Mouse (Mus musculus): Measurements from ENCODE around the gene Il20ra. TPM values are rescaled to one million over a fixed set of nuclear protein-coding genes. Genes with fewer than 3 reads are reported as not detected.
"Not testable (repeated sequence)": the region's sequence is repeated elsewhere in the genome, so short reads cannot be mapped to it uniquely, and the experiment has no call there.

Il20ra gene
- polyA plus RNA-seq, 1 experiment from 2014 or later: not detected

DNA sequence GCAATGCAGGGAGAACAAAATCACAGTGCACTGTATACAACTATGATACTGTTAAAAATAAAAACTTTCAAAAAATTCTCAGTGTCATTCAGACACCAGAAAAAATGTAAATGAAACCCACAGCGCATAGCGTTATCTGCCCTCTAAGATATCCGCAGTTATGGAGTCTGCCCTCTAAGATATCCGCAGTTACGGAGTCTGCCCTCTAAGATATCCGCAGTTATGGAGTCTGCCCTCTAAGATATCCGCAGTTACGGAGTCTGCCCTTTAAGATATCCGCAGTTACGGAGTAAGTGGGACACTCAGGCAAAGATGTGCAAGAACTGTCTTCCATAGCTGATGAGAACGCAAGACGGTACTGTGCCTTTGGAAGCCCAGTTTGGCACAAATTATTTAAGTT, 4.6 kb upstream of the Il20ra start:
- Histone ChIP-seq H3K36me3 (no peaks in the 10 kb centered on the region), H3K9ac (no peak overlapping the region), H3K4me1 (replicated peaks) (peaks cover 19% of the 10 kb centered on the region), H3K9me3 (replicated peaks) (no peaks in the 10 kb centered on the region), H3K4me3 (no peak overlapping the region), H3K27ac (ENCODE audit: poor library complexity, severe bottlenecking) (no peak overlapping the region), H3K27me3 (replicated peaks) (peaks cover 14% of the 10 kb centered on the region; the same call in 1 of the 2 replicates), H3K4me2 (no peak overlapping the region)
- no peak for ATAC-seq (ENCODE audit: insufficient number of reproducible peaks, low FRiP score)
- WGBS: 46% methylated on average over 12 of the region's 12 CpGs

DNA sequence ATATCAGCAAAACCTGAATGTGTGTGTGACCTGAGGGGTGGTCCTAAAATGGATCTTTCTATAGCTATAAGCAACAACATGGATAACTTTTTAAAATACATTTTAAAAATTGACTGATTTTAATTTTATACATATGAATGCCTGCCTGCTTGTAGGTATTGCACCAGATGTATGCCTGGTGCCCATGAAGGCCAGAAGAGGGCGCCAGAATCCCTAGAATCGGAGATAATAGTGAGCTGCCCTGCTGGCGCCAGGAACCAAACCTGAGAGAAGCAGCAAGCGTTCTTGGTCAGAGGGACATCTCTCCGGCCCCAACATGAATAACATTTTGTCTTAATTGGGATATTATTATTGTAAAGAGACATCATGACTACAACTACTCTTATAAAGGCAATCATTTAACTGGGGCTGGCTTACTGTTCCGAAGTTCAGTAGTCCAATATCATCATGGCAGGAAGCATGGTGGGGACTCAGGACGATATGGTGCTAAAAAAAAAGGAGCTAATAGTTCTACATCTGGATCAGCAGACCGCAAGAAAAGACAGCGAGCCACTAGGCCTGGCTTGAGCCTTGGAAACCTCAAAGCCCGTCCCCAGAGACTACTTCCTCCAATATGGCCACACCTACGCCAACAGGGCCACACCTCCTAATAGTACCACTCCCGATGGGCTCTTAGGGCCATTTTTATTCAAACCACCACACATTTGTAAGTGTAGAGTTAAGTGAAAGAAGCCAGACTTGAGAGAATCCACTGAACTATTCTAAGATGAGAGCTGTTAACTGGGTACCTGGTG, 3.9 kb upstream of the Il20ra start:
- Histone ChIP-seq H3K36me3 (no peaks in the 10 kb centered on the region), H3K4me3 (no peak overlapping the region), H3K4me1 (replicated peaks) (peaks cover 13% of the 10 kb centered on the region; the same call in 1 of the 2 replicates), H3K9me3 (replicated peaks) (no peaks in the 10 kb centered on the region), H3K27ac (ENCODE audit: poor library complexity, severe bottlenecking) (no peak overlapping the region), H3K27me3 (replicated peaks) (peaks cover 16% of the 10 kb centered on the region; the same call in 1 of the 2 replicates), H3K4me2 (no peak overlapping the region), H3K9ac (no peak overlapping the region)
- ATAC-seq (ENCODE audit: insufficient number of reproducible peaks, low FRiP score): no peak
- 48% methylated on average over 12 of the region's 12 CpGs for WGBS

DNA sequence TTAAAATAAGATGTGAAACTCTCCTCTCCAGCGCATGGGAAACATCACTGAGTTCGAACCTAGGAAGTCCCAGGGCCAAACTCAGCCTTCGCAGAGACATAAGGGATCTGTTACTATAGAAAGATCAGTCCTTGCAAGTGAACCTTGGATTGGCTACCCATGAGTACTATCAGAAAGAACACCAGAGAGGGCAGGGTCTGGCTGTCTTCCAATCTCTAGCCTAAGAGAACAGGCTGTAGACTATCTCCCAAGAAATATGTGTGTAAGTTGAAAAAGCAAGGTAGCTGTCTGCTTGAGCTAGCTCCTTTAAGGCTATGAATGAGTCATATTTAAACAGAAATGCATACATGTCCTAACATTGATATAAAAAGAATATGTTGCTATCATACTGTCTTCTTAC, 1.4 kb upstream of the Il20ra start:
- H3K27me3 ChIP-seq (replicated peaks): peaks cover 26% of the 10 kb centered on the region; the same call in 1 of the 2 replicates
- no peaks in the 10 kb centered on the region for H3K9me3 ChIP-seq (replicated peaks)
- H3K27ac ChIP-seq (ENCODE audit: poor library complexity, severe bottlenecking): no peak overlapping the region
- no peak overlapping the region for H3K9ac ChIP-seq
- no peak overlapping the region for H3K4me2 ChIP-seq
- no peak overlapping the region for H3K4me3 ChIP-seq
- peaks cover 13% of the 10 kb centered on the region; the same call in 1 of the 2 replicates for H3K4me1 ChIP-seq (replicated peaks)
- 56% methylated on average over 3 of the region's 3 CpGs for WGBS
- no peaks in the 10 kb centered on the region for H3K36me3 ChIP-seq
- no peak for ATAC-seq (ENCODE audit: insufficient number of reproducible peaks, low FRiP score)

DNA sequence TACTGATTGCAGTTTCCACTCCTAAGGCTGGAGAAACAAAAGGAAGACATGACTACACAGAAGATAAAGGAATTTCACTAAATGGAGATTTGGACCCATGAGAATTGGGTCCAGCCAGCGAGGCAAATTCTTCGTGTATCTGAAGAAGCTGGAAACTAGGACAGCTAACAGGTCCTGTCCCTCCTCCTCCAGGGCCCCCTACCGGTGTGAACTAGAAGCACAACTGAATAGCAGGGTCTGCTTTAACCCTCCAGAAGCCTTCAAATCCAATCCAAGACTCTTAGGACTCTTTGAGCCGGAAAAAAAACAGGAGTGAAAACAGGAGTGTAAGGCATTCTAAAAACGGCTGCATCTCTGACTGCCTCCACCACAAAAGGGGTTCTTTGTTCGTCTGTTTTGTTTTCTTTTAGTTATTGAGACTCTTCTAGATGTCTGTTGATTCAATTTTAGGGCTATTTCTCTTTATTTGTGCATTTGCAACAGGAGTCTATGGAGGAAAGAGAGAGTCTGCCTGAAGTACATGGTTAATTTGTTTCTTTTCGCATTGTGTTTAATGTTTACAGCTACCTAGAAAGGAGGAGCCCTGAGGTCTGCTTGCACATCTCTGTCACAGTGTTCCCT, 709 bp upstream of the Il20ra start:
- WGBS: 39% methylated on average over 7 of the region's 7 CpGs

DNA sequence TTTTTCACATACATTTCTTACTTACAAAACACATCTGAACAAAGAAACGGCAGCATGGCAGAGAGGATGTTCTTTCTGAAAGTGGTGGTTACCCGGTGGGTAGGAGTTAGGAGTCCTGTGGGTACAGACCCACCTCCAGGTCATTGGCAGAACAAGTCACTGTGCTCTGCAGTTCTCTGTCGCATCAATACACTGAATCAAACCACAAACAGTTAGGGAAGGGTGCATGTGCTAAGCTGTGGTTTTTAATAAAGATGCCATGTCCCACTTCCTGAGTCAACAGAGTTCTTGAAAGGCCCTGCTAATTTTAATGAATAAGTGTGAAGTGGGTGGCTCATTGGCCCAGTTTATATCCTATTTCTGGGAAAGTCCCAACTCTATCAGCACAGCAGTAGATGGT, 6.3 kb downstream of the Il20ra start:
- 75% methylated on average over 3 of the region's 3 CpGs for WGBS
- Histone ChIP-seq H3K36me3 (no peaks in the 10 kb centered on the region), H3K4me2 (no peak overlapping the region), H3K9me3 (replicated peaks) (no peaks in the 10 kb centered on the region), H3K4me1 (replicated peaks) (peaks cover 6% of the 10 kb centered on the region), H3K27me3 (replicated peaks) (peaks cover 48% of the 10 kb centered on the region), H3K27ac (ENCODE audit: poor library complexity, severe bottlenecking) (no peak overlapping the region), H3K4me3 (no peak overlapping the region), H3K9ac (no peak overlapping the region)
- no peak for ATAC-seq (ENCODE audit: insufficient number of reproducible peaks, low FRiP score)

More for the DNA sequence above, 709 bp upstream of the Il20ra start:
- Histone ChIP-seq H3K9me3 (replicated peaks) (no peaks in the 10 kb centered on the region), H3K27me3 (replicated peaks) (peaks cover 29% of the 10 kb centered on the region), H3K36me3 (no peaks in the 10 kb centered on the region), H3K4me2 (no peak overlapping the region), H3K27ac (ENCODE audit: poor library complexity, severe bottlenecking) (no peak overlapping the region), H3K4me1 (replicated peaks) (peaks cover 18% of the 10 kb centered on the region), H3K9ac (no peak overlapping the region), H3K4me3 (no peak overlapping the region)
- no peak for ATAC-seq (ENCODE audit: insufficient number of reproducible peaks, low FRiP score)

DNA sequence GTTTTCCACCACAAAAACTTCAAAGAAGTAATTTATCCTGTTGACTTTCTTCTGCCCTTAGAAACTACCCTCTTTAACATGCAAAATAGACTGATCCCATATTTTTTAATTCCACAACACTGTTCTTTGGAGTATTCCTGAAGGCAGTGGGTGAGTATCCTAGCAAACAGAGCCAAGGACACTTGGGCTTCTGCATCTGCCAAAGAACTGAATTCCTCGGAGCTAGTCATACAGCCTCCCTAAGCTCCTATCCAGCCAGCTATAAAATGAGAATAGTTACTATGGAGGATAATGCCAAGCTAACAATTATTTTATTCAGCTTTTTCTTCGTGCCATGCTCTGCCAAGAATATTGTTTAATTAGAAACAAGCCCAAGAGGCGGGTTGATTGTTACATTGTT, 9.9 kb downstream of the Il20ra start:
- no peak overlapping the region for H3K4me2 ChIP-seq
- H3K4me3 ChIP-seq: no peak overlapping the region
- no peak overlapping the region for H3K9ac ChIP-seq
- H3K36me3 ChIP-seq: no peaks in the 10 kb centered on the region
- H3K9me3 ChIP-seq (replicated peaks): no peaks in the 10 kb centered on the region
- no peaks in the 10 kb centered on the region for H3K4me1 ChIP-seq (replicated peaks)
- no peak overlapping the region for H3K27ac ChIP-seq (ENCODE audit: poor library complexity, severe bottlenecking)
- no peak for ATAC-seq (ENCODE audit: insufficient number of reproducible peaks, low FRiP score)
- H3K27me3 ChIP-seq (replicated peaks): peaks cover 30% of the 10 kb centered on the region
- WGBS: 65% methylated on average over 3 of the region's 3 CpGs

DNA sequence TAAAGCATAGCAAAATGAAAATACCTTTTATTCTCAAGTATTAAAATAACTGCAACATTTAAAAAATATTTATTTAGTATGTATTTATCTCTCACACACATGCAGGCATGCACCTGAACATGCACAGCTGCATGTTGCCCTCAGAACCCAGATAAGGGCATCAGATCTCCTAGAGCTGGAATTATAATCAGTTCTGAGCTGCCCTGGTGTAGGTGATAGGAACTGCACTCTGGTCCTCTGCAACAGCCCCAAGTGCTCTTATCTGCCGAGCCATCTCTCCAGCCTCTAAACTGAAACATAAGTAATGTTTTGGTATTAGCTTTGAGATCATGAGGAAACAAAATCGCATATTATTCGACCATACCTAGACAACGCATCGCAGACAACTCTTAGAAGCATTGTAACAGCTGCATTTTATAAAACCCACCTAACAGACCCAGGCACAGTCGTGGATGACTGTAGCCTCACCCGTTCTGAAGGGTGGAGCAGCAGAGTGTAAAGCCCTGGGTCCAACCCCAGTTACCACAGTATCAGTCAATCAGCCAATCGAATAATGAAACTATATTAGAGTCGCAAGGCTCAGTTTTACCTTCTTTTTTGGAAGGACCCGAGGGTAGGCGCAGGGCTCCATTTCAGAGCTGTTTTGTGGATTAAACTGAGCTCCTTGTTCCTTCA, 11.9 kb downstream of the Il20ra start:
- Histone ChIP-seq H3K4me3 (no peak overlapping the region), H3K9me3 (replicated peaks) (no peaks in the 10 kb centered on the region), H3K4me1 (replicated peaks) (no peaks in the 10 kb centered on the region), H3K9ac (no peak overlapping the region), H3K36me3 (no peaks in the 10 kb centered on the region), H3K27ac (ENCODE audit: poor library complexity, severe bottlenecking) (no peak overlapping the region), H3K27me3 (replicated peaks) (peaks cover 19% of the 10 kb centered on the region; the same call in 1 of the 2 replicates), H3K4me2 (no peak overlapping the region)
- ATAC-seq (ENCODE audit: insufficient number of reproducible peaks, low FRiP score): no peak
- 81% methylated on average over 11 of the region's 11 CpGs for WGBS

DNA sequence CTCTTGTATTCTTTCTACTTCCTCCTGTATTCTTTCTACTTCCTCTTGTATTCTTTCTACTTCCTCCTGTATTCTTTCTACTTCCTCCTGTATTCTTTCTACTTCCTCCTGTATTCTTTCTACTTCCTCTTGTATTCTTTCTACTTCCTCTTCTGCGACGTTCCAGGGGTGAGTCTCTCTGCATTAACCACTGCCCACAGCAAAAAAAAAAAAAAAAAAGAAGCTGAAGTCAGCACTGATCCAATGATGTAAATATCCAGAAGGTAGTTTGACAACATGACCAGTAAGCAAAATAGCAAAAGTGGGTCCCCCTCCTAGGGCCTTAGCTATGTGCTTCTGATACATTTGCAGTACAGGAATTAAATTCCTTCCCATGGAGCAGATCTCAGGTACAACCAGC, 26.1 kb downstream of the Il20ra start:
- not testable (repeated sequence) for H3K4me1 ChIP-seq (replicated peaks); H3K27ac ChIP-seq (ENCODE audit: poor library complexity, severe bottlenecking); H3K9ac ChIP-seq; H3K36me3 ChIP-seq; H3K9me3 ChIP-seq (replicated peaks); H3K4me2 ChIP-seq; H3K27me3 ChIP-seq (replicated peaks); H3K4me3 ChIP-seq; ATAC-seq (ENCODE audit: insufficient number of reproducible peaks, low FRiP score)
- WGBS: 84% methylated on average over 2 of the region's 2 CpGs

DNA sequence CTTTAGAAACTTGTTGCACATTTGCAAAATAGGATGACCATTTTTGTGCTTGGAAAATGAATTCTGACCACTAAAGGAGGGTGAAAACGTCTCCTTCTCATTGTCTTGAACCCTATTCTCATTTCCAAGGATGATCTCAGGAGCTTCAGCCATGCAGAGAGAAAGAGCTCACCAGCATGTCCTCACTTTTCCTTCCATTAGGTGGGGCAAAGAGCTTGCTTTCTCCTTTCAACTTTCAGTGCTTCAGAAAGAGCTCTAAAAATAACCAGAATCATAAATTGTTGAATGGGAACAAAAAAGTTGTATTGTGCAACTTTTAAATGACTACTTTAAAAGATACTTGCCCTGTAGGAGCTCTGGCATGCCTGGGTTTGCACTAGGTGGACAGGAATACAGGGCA, 33.3 kb downstream of the Il20ra start:
- no peaks in the 10 kb centered on the region for H3K27me3 ChIP-seq (replicated peaks)
- no peaks in the 10 kb centered on the region for H3K36me3 ChIP-seq
- H3K4me1 ChIP-seq (replicated peaks): no peaks in the 10 kb centered on the region
- H3K27ac ChIP-seq (ENCODE audit: poor library complexity, severe bottlenecking): no peak overlapping the region
- ATAC-seq (ENCODE audit: insufficient number of reproducible peaks, low FRiP score): no peak
- H3K4me2 ChIP-seq: no peak overlapping the region
- no peak overlapping the region for H3K4me3 ChIP-seq
- H3K9me3 ChIP-seq (replicated peaks): no peaks in the 10 kb centered on the region
- 37% methylated on average over 1 of the region's 1 CpGs for WGBS
- H3K9ac ChIP-seq: no peak overlapping the region

DNA sequence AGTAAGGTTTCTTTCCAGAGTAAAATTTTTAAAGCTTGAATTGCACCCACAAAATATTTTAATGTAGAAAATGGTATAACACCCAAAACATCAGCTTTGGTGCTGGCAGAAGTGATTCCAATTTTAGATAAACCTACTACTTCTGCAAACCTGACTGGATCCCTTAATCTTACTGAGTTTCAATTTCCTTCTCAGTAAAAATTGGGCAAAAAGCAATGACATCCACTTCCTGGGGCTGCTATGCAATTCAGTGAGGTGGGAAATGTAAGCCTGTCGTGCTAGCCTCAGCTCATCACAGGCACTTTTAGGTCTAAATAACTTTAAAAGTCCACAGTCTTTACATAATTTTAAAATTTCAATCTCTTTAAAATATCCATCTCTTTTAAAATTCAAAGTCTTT, 33.8 kb downstream of the Il20ra start:
- WGBS: 76% methylated on average over 1 of the region's 1 CpGs
- H3K4me1 ChIP-seq (replicated peaks): no peaks in the 10 kb centered on the region
- H3K9ac ChIP-seq: no peak overlapping the region
- no peak overlapping the region for H3K27ac ChIP-seq (ENCODE audit: poor library complexity, severe bottlenecking)
- no peaks in the 10 kb centered on the region for H3K27me3 ChIP-seq (replicated peaks)
- no peak for ATAC-seq (ENCODE audit: insufficient number of reproducible peaks, low FRiP score)
- no peaks in the 10 kb centered on the region for H3K36me3 ChIP-seq
- no peak overlapping the region for H3K4me3 ChIP-seq
- no peaks in the 10 kb centered on the region for H3K9me3 ChIP-seq (replicated peaks)
- no peak overlapping the region for H3K4me2 ChIP-seq

DNA sequence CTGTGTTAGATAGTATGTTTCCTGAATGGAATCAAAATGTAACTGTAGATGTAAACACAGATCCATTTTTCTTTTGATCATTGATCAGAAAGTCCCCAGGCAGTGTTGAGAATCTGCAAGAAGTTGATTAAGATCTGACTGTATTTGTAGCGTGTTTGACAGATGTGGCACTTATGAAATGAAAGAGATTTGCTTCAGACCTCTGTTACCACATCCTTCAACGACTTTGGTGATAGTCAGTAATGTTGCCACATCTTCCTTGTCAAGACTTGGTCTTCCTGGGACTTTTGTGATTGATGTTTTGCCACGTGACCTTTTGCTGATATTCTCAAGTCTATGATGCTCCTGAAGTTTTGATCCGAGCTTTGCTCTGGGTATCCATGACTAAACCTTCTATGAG, 35.3 kb downstream of the Il20ra start:
- Histone ChIP-seq H3K9me3 (replicated peaks) (no peaks in the 10 kb centered on the region), H3K4me2 (no peak overlapping the region), H3K36me3 (no peaks in the 10 kb centered on the region), H3K9ac (no peak overlapping the region), H3K27me3 (replicated peaks) (no peaks in the 10 kb centered on the region), H3K4me1 (replicated peaks) (no peaks in the 10 kb centered on the region), H3K27ac (ENCODE audit: poor library complexity, severe bottlenecking) (no peak overlapping the region), H3K4me3 (no peak overlapping the region)
- no peak for ATAC-seq (ENCODE audit: insufficient number of reproducible peaks, low FRiP score)
- 79% methylated on average over 4 of the region's 4 CpGs for WGBS

Data from heart, embryonic 12.5 days (tissue).